Comparison of ENCODE assay signal across 8 mouse cellular contexts in the genomic region with DNA sequence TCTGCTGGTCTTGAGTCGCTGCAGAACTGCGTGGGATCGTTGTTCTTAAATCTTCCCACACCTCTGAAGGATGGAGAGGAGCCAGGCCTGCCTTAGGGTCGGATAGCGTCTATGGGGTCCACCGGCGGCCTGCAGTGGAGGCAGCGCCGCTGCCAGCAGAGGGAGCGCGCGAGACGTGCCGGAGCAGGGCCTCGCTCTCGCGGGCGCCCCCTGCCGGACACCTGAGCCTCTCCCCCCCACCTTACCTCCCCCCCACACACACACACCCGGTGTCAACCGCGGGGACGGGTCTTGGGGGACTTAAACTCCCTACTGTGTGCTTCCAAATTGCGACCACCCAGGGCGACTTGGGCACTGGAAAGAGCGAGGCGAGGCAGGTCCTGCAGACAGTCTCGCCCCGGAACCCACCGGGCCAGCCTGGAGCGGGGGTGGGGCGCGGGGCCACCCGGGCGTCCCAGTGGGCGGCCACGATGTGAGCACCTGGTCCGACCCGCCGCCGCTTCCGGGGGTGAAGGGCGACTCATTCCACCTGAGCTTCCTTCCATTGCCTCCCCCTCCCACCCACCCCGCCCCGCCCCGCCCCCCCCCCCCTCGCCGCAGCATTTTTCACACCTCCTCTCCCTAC. TPM values are rescaled to one million over a fixed set of nuclear protein-coding genes. Genes with fewer than 3 reads are reported as not detected.
DNase-seq lines count a peak whose midpoint lies in the region; ATAC-seq lines count a peak whose summit lies in the region.

No protein-coding gene starts in this region.

- H3K4me1 ChIP-seq in embryonic facial prominence, embryonic 11.5 days (ENCODE audit: control insufficient read depth, insufficient read depth, low read length), result peaks cover 5% of the 10 kb centered on the region; the same call in 1 of the 2 replicates
- H3K4me1 ChIP-seq in limb, embryonic 15.5 days, result peaks cover 28% of the 10 kb centered on the region
- peaks cover 12% of the 10 kb centered on the region for H3K4me1 ChIP-seq in midbrain, embryonic 16.5 days (ENCODE audit: control insufficient read depth, insufficient read depth, low read length)

- peak overlapping the region; percentile 21 for H3K4me3 ChIP-seq in embryonic facial prominence, embryonic 11.5 days (ENCODE audit: low read depth, low read length)
- H3K4me3 ChIP-seq in limb, embryonic 15.5 days, result peak overlapping the region; percentile 40
- no peak overlapping the region for H3K4me3 ChIP-seq in midbrain, embryonic 16.5 days (ENCODE audit: low read depth, low read length)

- H3K27ac ChIP-seq in embryonic facial prominence, embryonic 11.5 days (replicated peaks; ENCODE audit: low read depth, low read length), result no peak overlapping the region
- H3K27ac ChIP-seq in limb, embryonic 15.5 days, result no peak overlapping the region
- H3K27ac ChIP-seq in midbrain, embryonic 16.5 days (ENCODE audit: low read length), result no peak overlapping the region

- no peaks in the 10 kb centered on the region for H3K9me3 ChIP-seq in embryonic facial prominence, embryonic 11.5 days (replicated peaks; ENCODE audit: control insufficient read depth, low read length)
- no peaks in the 10 kb centered on the region for H3K9me3 ChIP-seq in limb, embryonic 15.5 days
- H3K9me3 ChIP-seq in midbrain, embryonic 16.5 days (replicated peaks; ENCODE audit: control insufficient read depth, low read length, poor library complexity, severe bottlenecking), result no peaks in the 10 kb centered on the region

- H3K4me2 ChIP-seq in embryonic facial prominence, embryonic 11.5 days (ENCODE audit: low read depth, low read length), result peak overlapping the region; percentile 51
- peak overlapping the region; percentile 76 for H3K4me2 ChIP-seq in limb, embryonic 15.5 days
- peak overlapping the region; percentile 41 for H3K4me2 ChIP-seq in midbrain, embryonic 16.5 days (ENCODE audit: low read length)

- H3K9ac ChIP-seq in embryonic facial prominence, embryonic 11.5 days (replicated peaks; ENCODE audit: low read length), result no peak overlapping the region
- H3K9ac ChIP-seq in limb, embryonic 15.5 days, result no peak overlapping the region
- no peak overlapping the region for H3K9ac ChIP-seq in midbrain, embryonic 16.5 days (ENCODE audit: low read depth, low read length)

- no peaks in the 10 kb centered on the region for H3K36me3 ChIP-seq in embryonic facial prominence, embryonic 11.5 days (replicated peaks; ENCODE audit: control insufficient read depth, insufficient read depth, low read depth, low read length)
- no peaks in the 10 kb centered on the region for H3K36me3 ChIP-seq in limb, embryonic 15.5 days
- no peaks in the 10 kb centered on the region for H3K36me3 ChIP-seq in midbrain, embryonic 16.5 days (ENCODE audit: control insufficient read depth, insufficient read depth, low read length)

- WGBS in embryonic facial prominence, embryonic 11.5 days, result 3% methylated on average over 37 of the region's 48 CpGs
- under 1% methylated on average over 33 of the region's 48 CpGs for WGBS in limb, embryonic 15.5 days
- under 1% methylated on average over 41 of the region's 48 CpGs for WGBS in midbrain, embryonic 16.5 days

- peak; percentile 16; the same call in 1 of the 2 replicates for ATAC-seq in embryonic facial prominence, embryonic 11.5 days (replicated peaks; ENCODE audit: insufficient number of reproducible peaks, low FRiP score, low TSS enrichment, low read depth)
- ATAC-seq in limb, embryonic 15.5 days (ENCODE audit: insufficient number of reproducible peaks, low FRiP score, low TSS enrichment, low read depth), result peak; percentile 36; the same call in 1 of the 2 replicates
- 0 out of 2 replicates have a peak, but pooled peaks have one; percentile 12 for ATAC-seq in midbrain, embryonic 16.5 days

- peak; percentile 80 for DNase-seq in 3134 (ENCODE audit: extremely low read depth, insufficient read length, low spot score)
- DNase-seq in adrenal gland, adult 18-20 months (ENCODE audit: low spot score in 2 of 2), result peak; percentile 87 to 93
- peak; percentile 84 for DNase-seq in embryonic facial prominence, embryonic 11.5 days (ENCODE audit: low spot score)
- peak; percentile 75 to 85 for DNase-seq in heart, adult 18-20 months
- peak; percentile 62 for DNase-seq in kidney, adult 11 months
- DNase-seq in spleen, postnatal 36 days (ENCODE audit: low spot score in 2 of 2), result peak; percentile 67 to 72

- peaks cover 23% of the 10 kb centered on the region for H3K27me3 ChIP-seq in embryonic facial prominence, embryonic 11.5 days (ENCODE audit: control insufficient read depth, insufficient read depth, low read length)
- H3K27me3 ChIP-seq in limb, embryonic 15.5 days, result peaks cover 44% of the 10 kb centered on the region
- peaks cover 46% of the 10 kb centered on the region for H3K27me3 ChIP-seq in midbrain, embryonic 16.5 days (ENCODE audit: control insufficient read depth, insufficient read depth, low read depth, low read length)

RNA-seq across cellular contexts. Expression of gene Smug1, which starts 15.4 kb away (rescaled TPM):
- total RNA-seq in adrenal gland, adult 18-20 months (2021), result 10 to 100 TPM; 12.5 to 13.2 TPM
- 17.8 and 20.5 TPM in 2 replicates for polyA plus RNA-seq in embryonic facial prominence, embryonic 11.5 days (2014; fragmentation: Nextera tagmentation; extraction: Ambion mirVana)
- 10 to 100 TPM; 10.9 to 12.9 TPM for total RNA-seq in heart, adult 18-20 months (2021)
- 17.0 and 18.3 TPM in 2 replicates for polyA plus RNA-seq in limb, embryonic 15.5 days (2015; fragmentation: Nextera tagmentation; extraction: Ambion mirVana)
- 24.3 and 25.5 TPM in 2 replicates for polyA plus RNA-seq in midbrain, embryonic 16.5 days (2015; fragmentation: Nextera tagmentation; extraction: Ambion mirVana)

RNA-seq across cellular contexts. Expression of gene Cbx5, which starts 57.3 kb away (rescaled TPM):
- total RNA-seq in adrenal gland, adult 18-20 months (2021), result 10 to 100 TPM; 65.0 to 76.3 TPM
- polyA plus RNA-seq in embryonic facial prominence, embryonic 11.5 days (2014; fragmentation: Nextera tagmentation; extraction: Ambion mirVana), result 210 and 217 TPM in 2 replicates
- total RNA-seq in heart, adult 18-20 months (2021), result 10 to 100 TPM; 49.8 to 53.1 TPM
- polyA plus RNA-seq in limb, embryonic 15.5 days (2015; fragmentation: Nextera tagmentation; extraction: Ambion mirVana), result 92.8 and 98.4 TPM in 2 replicates
- polyA plus RNA-seq in midbrain, embryonic 16.5 days (2015; fragmentation: Nextera tagmentation; extraction: Ambion mirVana), result 139 and 151 TPM in 2 replicates

RNA-seq across cellular contexts. Expression of gene Hnrnpa1, which starts 58.0 kb away (rescaled TPM):
- total RNA-seq in adrenal gland, adult 18-20 months (2021), result 100 to 1,000 TPM; 160 to 179 TPM
- polyA plus RNA-seq in embryonic facial prominence, embryonic 11.5 days (2014; fragmentation: Nextera tagmentation; extraction: Ambion mirVana), result 1,361 and 1,483 TPM in 2 replicates
- 100 to 1,000 TPM; 147 to 150 TPM for total RNA-seq in heart, adult 18-20 months (2021)
- polyA plus RNA-seq in limb, embryonic 15.5 days (2015; fragmentation: Nextera tagmentation; extraction: Ambion mirVana), result 593 and 673 TPM in 2 replicates
- 630 and 680 TPM in 2 replicates for polyA plus RNA-seq in midbrain, embryonic 16.5 days (2015; fragmentation: Nextera tagmentation; extraction: Ambion mirVana)
